Mouse (Mus musculus) Muller cell, postnatal 12 days (primary cell): ENCODE data around the gene Fam186b.
A peak's percentile ranks its signal among the peaks of the same experiment; 100 is the strongest.

ENCODE experiments used
- DNase-seq: peaks from one replicate; pipeline ENCODE4 v3.0.0-alpha.2; 2015; ENCODE audit errors: inconsistent ontology term

Gene Fam186b

GRCm38 (mm10) chr15:99320168-99320674, 24.5 kb upstream of the Fam186b start:
- DNase-seq: no peak

GRCm38 (mm10) chr15:99319411-99319871, 23.8 kb upstream of the Fam186b start:
- no peak for DNase-seq

GRCm38 (mm10) chr15:99318861-99319410, 23.2 kb upstream of the Fam186b start:
- no peak for DNase-seq

GRCm38 (mm10) chr15:99318071-99318470, 22.4 kb upstream of the Fam186b start:
- DNase-seq: no peak

GRCm38 (mm10) chr15:99317267-99317651, 21.6 kb upstream of the Fam186b start:
- DNase-seq: no peak

GRCm38 (mm10) chr15:99316314-99317266, 20.9 kb upstream of the Fam186b start:
- peak; percentile 49 for DNase-seq

- DNase-seq: no peak
Measured at GRCm38 (mm10) chr15:99314891-99315290, 19.2 kb upstream of the Fam186b start.

GRCm38 (mm10) chr15:99310617-99311016, 14.9 kb upstream of the Fam186b start:
- DNase-seq: no peak

GRCm38 (mm10) chr15:99309549-99309948, 13.9 kb upstream of the Fam186b start:
- DNase-seq: no peak

GRCm38 (mm10) chr15:99307476-99307875, 11.8 kb upstream of the Fam186b start:
- no peak for DNase-seq

- no peak for DNase-seq
Measured at GRCm38 (mm10) chr15:99296213-99296612, 525 bp upstream of the Fam186b start.

- peak; percentile 97 for DNase-seq
Measured at GRCm38 (mm10) chr15:99294813-99295374, 794 bp downstream of the Fam186b start, which contains the start of gene Prpf40b. Gene Prpf40b (plus strand): TSS chr15:99295087.

- DNase-seq: peak; percentile 9
Measured at GRCm38 (mm10) chr15:99294287-99294686, 1.4 kb downstream of the Fam186b start.

- DNase-seq: no peak
Measured at GRCm38 (mm10) chr15:99290586-99290985, 5.1 kb downstream of the Fam186b start.

- DNase-seq: no peak
Measured at GRCm38 (mm10) chr15:99285189-99285535, 10.5 kb downstream of the Fam186b start.

GRCm38 (mm10) chr15:99284527-99285188, 11.0 kb downstream of the Fam186b start:
- peak; percentile 34 for DNase-seq

GRCm38 (mm10) chr15:99283456-99283855, 12.2 kb downstream of the Fam186b start:
- DNase-seq: no peak

- no peak for DNase-seq
Measured at GRCm38 (mm10) chr15:99278271-99278670, 17.4 kb downstream of the Fam186b start.

- no peak for DNase-seq
Measured at GRCm38 (mm10) chr15:99276095-99276494, 19.6 kb downstream of the Fam186b start.

- peak; percentile 64 for DNase-seq
Measured at GRCm38 (mm10) chr15:99265679-99266078, 30.0 kb downstream of the Fam186b start.

GRCm38 (mm10) chr15:99264363-99264762, 31.3 kb downstream of the Fam186b start:
- peak; percentile 76 for DNase-seq

GRCm38 (mm10) chr15:99262702-99263101, 33.0 kb downstream of the Fam186b start:
- no peak for DNase-seq
